Mouse (Mus musculus) CH12.LX (cell line): ENCODE data around the gene Rpl31. TPM values are rescaled to one million over a fixed set of nuclear protein-coding genes. Genes with fewer than 3 reads are reported as not detected.

ENCODE experiments used
- DNase-seq: peaks from one replicate; pipeline ENCODE4 v3.0.0-alpha.2; 2013; ENCODE audit errors: extremely low read depth
- H3K27ac ChIP-seq: 2 replicates; pipeline ENCODE4 v1.5.1; 2012; ENCODE audit warnings: low read depth, mild to moderate bottlenecking, control low read depth, moderate library complexity; ENCODE audit not compliant: insufficient read depth
- H3K27me3 ChIP-seq: replicated peaks from 2 replicates; pipeline ENCODE3; 2012; ENCODE audit warnings: inconsistent platforms
- H3K36me3 ChIP-seq, 2 experiments: replicated peaks in 1 of 2; 2 replicates each; pipeline versions ENCODE3 to v1.6.1; 2012; ENCODE audit warnings: inconsistent platforms in 1 of 2, low read length in 1 of 2, mild to moderate bottlenecking in 1 of 2, mixed read lengths in 1 of 2, moderate library complexity in 1 of 2; ENCODE audit not compliant: control insufficient read depth in 1 of 2, insufficient read depth in 1 of 2
- H3K4me1 ChIP-seq, 2 experiments: 2 replicates each; pipeline ENCODE4 v1.6.1; 2012; ENCODE audit warnings: inconsistent platforms in 1 of 2, moderate library complexity in 1 of 2; ENCODE audit not compliant: insufficient read depth in 2 of 2, control insufficient read depth in 1 of 2
- H3K4me2 ChIP-seq: 2 replicates; pipeline ENCODE4 v1.6.1; 2012; ENCODE audit warnings: low read depth, mild to moderate bottlenecking, control low read depth; ENCODE audit not compliant: poor library complexity, insufficient read depth, severe bottlenecking
- H3K4me3 ChIP-seq, 3 experiments: fragments of 150-350 bp in 1 of 3; sonication (generic) in 1 of 3; replicated peaks in 1 of 3; 2 replicates each; pipeline versions ENCODE3 to v1.5.1; 2011 to 2012; ENCODE audit warnings: low read depth in 2 of 3, low read length in 2 of 3, mild to moderate bottlenecking in 2 of 3, moderate library complexity in 2 of 3, control low read depth in 1 of 3, improper control_type of control experiment in 1 of 3, inconsistent platforms in 1 of 3, mixed read lengths in 1 of 3; ENCODE audit not compliant: poor library complexity in 1 of 3
- H3K79me2 ChIP-seq: replicated peaks from 2 replicates; pipeline ENCODE4 v1.6.1; 2012; ENCODE audit warnings: mild to moderate bottlenecking, moderate library complexity; ENCODE audit not compliant: control insufficient read depth, poor library complexity, insufficient read depth, severe bottlenecking; ENCODE audit errors: extremely low read depth
- H3K9ac ChIP-seq: 2 replicates; pipeline ENCODE4 v1.6.1; 2012; ENCODE audit warnings: low read depth, mild to moderate bottlenecking, control low read depth, moderate library complexity; ENCODE audit not compliant: insufficient read depth
- H3K9me3 ChIP-seq: replicated peaks from 2 replicates; pipeline ENCODE3; 2012; ENCODE audit warnings: low read length, inconsistent platforms, mixed read lengths
- E2F4 ChIP-seq: IDR thresholded peaks from 2 replicates; pipeline ENCODE4 v1.6.1; 2011; ENCODE audit warnings: low read depth, low read length, improper control_type of control experiment; ENCODE audit not compliant: insufficient replicate concordance
- ETS1 ChIP-seq: conservative IDR thresholded peaks from 2 replicates; pipeline ENCODE4 v1.6.1; 2012; ENCODE audit warnings: low read depth, mild to moderate bottlenecking, inconsistent platforms, low read length, improper control_type of control experiment, moderate library complexity
- HCFC1 ChIP-seq: IDR thresholded peaks from 2 replicates; pipeline ENCODE4 v1.6.1; 2012; ENCODE audit warnings: low read depth, mild to moderate bottlenecking, inconsistent platforms, low read length, improper control_type of control experiment
- IRF4 ChIP-seq: IDR thresholded peaks from 2 replicates; pipeline ENCODE4 v1.6.1; 2014; ENCODE audit warnings: low read depth, mild to moderate bottlenecking, inconsistent platforms, low read length, improper control_type of control experiment
- JUN ChIP-seq: IDR thresholded peaks from 2 replicates; pipeline ENCODE4 v1.6.1; 2011; ENCODE audit warnings: low read depth, mild to moderate bottlenecking, low read length, improper control_type of control experiment, moderate library complexity; ENCODE audit not compliant: insufficient read depth
- MAFK ChIP-seq: IDR thresholded peaks from 2 replicates; pipeline ENCODE4 v1.6.1; 2011; ENCODE audit warnings: low read length, improper control_type of control experiment; ENCODE audit not compliant: insufficient replicate concordance
- MAX ChIP-seq: IDR thresholded peaks from 2 replicates; pipeline ENCODE4 v1.6.1; 2011; ENCODE audit warnings: low read length, improper control_type of control experiment
- MAZ ChIP-seq: IDR thresholded peaks from 2 replicates; pipeline ENCODE4 v1.6.1; 2012; ENCODE audit warnings: low read depth, mild to moderate bottlenecking, inconsistent platforms, low read length, improper control_type of control experiment, moderate library complexity
- NRF1 ChIP-seq: IDR thresholded peaks from 2 replicates; pipeline ENCODE4 v1.6.1; 2014; ENCODE audit warnings: low read depth, mild to moderate bottlenecking, inconsistent platforms, low read length, improper control_type of control experiment, moderate library complexity
- PAX5 ChIP-seq: IDR thresholded peaks from 2 replicates; pipeline ENCODE4 v1.6.1; 2012; ENCODE audit warnings: low read length, inconsistent platforms, mixed read lengths
- RAD21 ChIP-seq: IDR thresholded peaks from 2 replicates; pipeline ENCODE4 v1.6.1; 2011; ENCODE audit warnings: low read depth, mild to moderate bottlenecking, low read length, improper control_type of control experiment, moderate library complexity
- SIN3A ChIP-seq: IDR thresholded peaks from 2 replicates; pipeline ENCODE4 v1.6.1; 2012; ENCODE audit warnings: low read length, improper control_type of control experiment, inconsistent platforms
- TCF12 ChIP-seq: IDR thresholded peaks from 2 replicates; pipeline ENCODE4 v1.6.1; 2014; ENCODE audit warnings: low read depth, mild to moderate bottlenecking, inconsistent platforms, low read length, improper control_type of control experiment
- UBTF ChIP-seq: IDR thresholded peaks from 2 replicates; pipeline ENCODE4 v1.6.1; 2012; ENCODE audit warnings: low read depth, mild to moderate bottlenecking, inconsistent platforms, low read length, improper control_type of control experiment, moderate library complexity
- USF1 ChIP-seq: IDR thresholded peaks from 2 replicates; pipeline ENCODE4 v1.6.1; 2014; ENCODE audit warnings: low read depth, mild to moderate bottlenecking, inconsistent platforms, low read length, improper control_type of control experiment
- ZKSCAN1 ChIP-seq: IDR thresholded peaks from 2 replicates; pipeline ENCODE4 v1.6.1; 2012; ENCODE audit warnings: low read depth, inconsistent platforms, low read length, improper control_type of control experiment, borderline replicate concordance
- ZNF384 ChIP-seq: IDR thresholded peaks from 2 replicates; pipeline ENCODE4 v1.6.1; 2012; ENCODE audit warnings: low read depth, low read length, improper control_type of control experiment, inconsistent platforms
- dilution Hi-C: fragments of 300-500 bp; cut with MboI; formaldehyde crosslinking; loops from 2 replicates; pipeline ENCODE4 v1.14.3; 2020; ENCODE audit warnings: low sequenced_read_pairs; ENCODE audit not compliant: extremely low pct_unique_long_range_greater_than_20kb, extremely low pct_ligation_motif_present
- in situ Hi-C: fragments of 300-500 bp; cut with MboI; formaldehyde crosslinking; loops from 3 replicates; pipeline ENCODE4 v1.14.3; 2019; ENCODE audit warnings: low sequenced_read_pairs, low pct_ligation_motif_present, low pct_unique_long_range_greater_than_20kb, mixed read lengths
- polyA plus RNA-seq: library from polyadenylated mRNA; unstranded; fragments of >175 nt; gene quantifications from 2 replicates; pipeline ENCODE4 v1.2.1, GENCODE M21; 2012; ENCODE audit warnings: low read depth; ENCODE audit not compliant: insufficient read length
- total RNA-seq, 2 experiments: library from RNA; depleted of rRNA; stranded (reverse); fragments of 300-350 nt in 1 of 2; fragments of >200 nt in 1 of 2; gene quantifications; 2 replicates each; pipeline ENCODE4 v1.2.3; 2012 to 2014

The Rpl31 gene
- total and polyA plus RNA-seq, 3 experiments: 949 to 1,766 (median 1,044) TPM

- Histone ChIP-seq H3K79me2 (no peaks in the 10 kb centered on the region), H3K4me1 (peaks cover 4 to 9% of the 10 kb centered on the region in 2 experiments; a peak in 2 of 4 replicates), H3K36me3 (no peaks in the 10 kb centered on the region), H3K27ac (no peak overlapping the region), H3K27me3 (no peaks in the 10 kb centered on the region), H3K4me2 (no peak overlapping the region), H3K9ac (no peak overlapping the region), H3K4me3 (no peak overlapping the region), H3K9me3 (no peaks in the 10 kb centered on the region)
- no peak for TF ChIP-seq ZKSCAN1
- TF ChIP-seq UBTF: no peak
- TF ChIP-seq SIN3A: no peak
- no peak for TF ChIP-seq USF1
- no peak for TF ChIP-seq E2F4
- TF ChIP-seq ZNF384: no peak
- no peak for TF ChIP-seq NRF1
- dilution Hi-C loops (no loop called here), in situ Hi-C loops (no loop called here)
- DNase-seq: no peak
These were observed 20.5 kb downstream of the Rpl31 start for GRCm38 (mm10) chr1:39388163-39388562.

DNA sequence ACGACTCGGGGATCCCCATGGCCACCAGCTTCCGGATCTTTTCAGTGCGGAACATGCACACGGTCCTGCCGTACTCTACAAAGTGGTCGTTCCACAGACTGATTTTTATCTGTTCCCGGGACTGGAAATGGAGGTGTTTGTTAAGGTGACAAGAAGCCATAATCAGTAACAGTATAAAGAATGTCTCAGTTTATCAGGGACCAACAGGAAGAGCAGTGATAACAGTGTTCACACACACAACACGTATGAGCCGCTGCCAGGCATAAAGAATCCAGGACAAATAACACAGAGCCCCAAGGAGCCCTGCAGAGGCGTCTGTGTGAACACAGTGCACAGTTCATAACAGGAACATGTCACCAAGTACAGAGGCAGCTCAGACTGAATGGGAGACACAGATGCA lies 21.7 kb downstream of the Rpl31 start:
- dilution Hi-C loops: no loop called here
- Histone ChIP-seq H3K27me3 (no peaks in the 10 kb centered on the region), H3K27ac (no peak overlapping the region), H3K36me3 (no peaks in the 10 kb centered on the region), H3K79me2 (no peaks in the 10 kb centered on the region), H3K4me2 (no peak overlapping the region), H3K9me3 (no peaks in the 10 kb centered on the region), H3K4me3 (no peak overlapping the region), H3K4me1 (peaks cover 4 to 7% of the 10 kb centered on the region in 2 experiments; a peak in 2 of 4 replicates)
- in situ Hi-C loops: no loop called here
- DNase-seq: no peak
- no peak for TF ChIP-seq MAX
- no peak for TF ChIP-seq JUN
- no peak for TF ChIP-seq HCFC1
- no peak for TF ChIP-seq PAX5
- no peak for TF ChIP-seq TCF12
- no peak for TF ChIP-seq IRF4
- no peak for TF ChIP-seq MAZ
- no peak for TF ChIP-seq NRF1
- TF ChIP-seq UBTF: no peak
- TF ChIP-seq, all 38 proteins: peak for 0
- H3K9ac ChIP-seq: no peak overlapping the region

DNA sequence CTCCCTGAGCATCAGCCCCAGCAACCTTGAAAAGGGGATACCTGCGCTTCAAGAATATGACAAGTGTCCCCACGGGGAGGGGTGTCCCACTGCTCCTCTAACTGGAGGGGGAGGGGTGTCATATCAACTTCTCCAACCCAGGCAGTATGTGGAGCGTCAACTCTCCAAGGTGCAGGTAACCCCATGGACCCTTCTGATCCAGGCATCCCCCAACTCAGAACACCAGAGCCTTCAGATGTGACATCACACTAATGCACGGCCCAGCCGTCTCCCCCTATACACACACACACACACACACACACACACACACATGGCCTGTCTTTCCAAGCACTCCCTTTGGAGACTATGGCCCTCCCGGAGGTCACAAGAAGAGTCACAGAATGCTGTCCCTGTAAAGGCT lies 24.0 kb downstream of the Rpl31 start:
- H3K27me3 ChIP-seq: no peaks in the 10 kb centered on the region
- H3K79me2 ChIP-seq: no peaks in the 10 kb centered on the region
- no peak overlapping the region for H3K27ac ChIP-seq
- no peak overlapping the region for H3K4me3 ChIP-seq
- TF ChIP-seq E2F4 (no peak), ETS1 (no peak), RAD21 (no peak), MAFK (no peak), NRF1 (no peak)
- no peak overlapping the region for H3K4me2 ChIP-seq
- no peaks in the 10 kb centered on the region for H3K36me3 ChIP-seq
- no peak for DNase-seq
- no peaks in the 10 kb centered on the region for H3K9me3 ChIP-seq
- dilution Hi-C loops (no loop called here), in situ Hi-C loops (loop anchor here (5.0 kb wide), 1 partner anchor 111 kb away; no protein-coding TSS in a partner anchor)
- no peak overlapping the region for H3K9ac ChIP-seq
- peaks cover 0 to 13% of the 10 kb centered on the region in 2 experiments; a peak in 2 of 4 replicates for H3K4me1 ChIP-seq
